Mouse (Mus musculus): Measurements from ENCODE around the gene Helz.

Helz gene

GRCm38 (mm10) chr11:107617976-107618375 is 70.2 kb downstream of the Helz start:
- no peak for DNase-seq

GRCm38 (mm10) chr11:107624661-107625060 is 76.9 kb downstream of the Helz start:
- DNase-seq: no peak

GRCm38 (mm10) chr11:107625746-107626145 is 78.0 kb downstream of the Helz start:
- no peak for DNase-seq

GRCm38 (mm10) chr11:107629504-107629903 is 81.8 kb downstream of the Helz start:
- peak; percentile 82 to 83 for DNase-seq

- peak; percentile 40 to 48 for DNase-seq
Measured at GRCm38 (mm10) chr11:107629951-107630350, 82.2 kb downstream of the Helz start.

GRCm38 (mm10) chr11:107631124-107631523 is 83.4 kb downstream of the Helz start:
- DNase-seq: no peak

- no peak for DNase-seq
Measured at GRCm38 (mm10) chr11:107633563-107634146, 85.9 kb downstream of the Helz start.

- DNase-seq: no peak
Measured at GRCm38 (mm10) chr11:107638137-107638536, 90.4 kb downstream of the Helz start.

GRCm38 (mm10) chr11:107639657-107640056 is 91.9 kb downstream of the Helz start:
- DNase-seq: no peak

GRCm38 (mm10) chr11:107644461-107644860 is 96.7 kb downstream of the Helz start:
- DNase-seq: no peak

GRCm38 (mm10) chr11:107647330-107647729 is 99.6 kb downstream of the Helz start:
- no peak for DNase-seq

- peak; percentile 15 to 20 for DNase-seq
Measured at GRCm38 (mm10) chr11:107648668-107649067, 100.9 kb downstream of the Helz start.

GRCm38 (mm10) chr11:107649458-107649857 is 101.7 kb downstream of the Helz start:
- no peak for DNase-seq

GRCm38 (mm10) chr11:107650422-107651051 is 102.8 kb downstream of the Helz start:
- DNase-seq: no peak

- DNase-seq: no peak
Measured at GRCm38 (mm10) chr11:107651391-107651790, 103.7 kb downstream of the Helz start.

- DNase-seq: no peak
Measured at GRCm38 (mm10) chr11:107652137-107652536, 104.4 kb downstream of the Helz start.

- no peak for DNase-seq
Measured at GRCm38 (mm10) chr11:107655538-107655937, 107.8 kb downstream of the Helz start.

- no peak for DNase-seq
Measured at GRCm38 (mm10) chr11:107657117-107657516, 109.4 kb downstream of the Helz start.

GRCm38 (mm10) chr11:107660452-107660851 is 112.7 kb downstream of the Helz start:
- no peak for DNase-seq

- no peak for DNase-seq
Measured at GRCm38 (mm10) chr11:107662666-107663065, 114.9 kb downstream of the Helz start.

- no peak for DNase-seq
Measured at GRCm38 (mm10) chr11:107667542-107667941, 119.8 kb downstream of the Helz start.

- no peak for DNase-seq
Measured at GRCm38 (mm10) chr11:107668223-107668622, 120.5 kb downstream of the Helz start.

GRCm38 (mm10) chr11:107668977-107669376 is 121.2 kb downstream of the Helz start:
- no peak for DNase-seq

- no peak for DNase-seq
Measured at GRCm38 (mm10) chr11:107674006-107674405, 126.3 kb downstream of the Helz start.

- no peak for DNase-seq
Measured at GRCm38 (mm10) chr11:107674601-107675000, 126.9 kb downstream of the Helz start.

All from cerebellum, postnatal 14 days (tissue).